Mouse (Mus musculus) ES-Bruce4 (cell line): ENCODE results near the gene Il34. TPM values are rescaled to one million over a fixed set of nuclear protein-coding genes. Genes with fewer than 3 reads are reported as not detected.

Experiments used
- H3K27ac ChIP-seq: 2 replicates; pipeline ENCODE4 v1.5.1; 2012; ENCODE audit warnings: low read length, inconsistent platforms; ENCODE audit not compliant: insufficient read depth
- H3K27me3 ChIP-seq: 2 replicates; pipeline ENCODE4 v1.6.1; 2012; ENCODE audit warnings: mild to moderate bottlenecking, low read length, inconsistent platforms; ENCODE audit not compliant: control insufficient read depth, poor library complexity, insufficient read depth, severe bottlenecking
- H3K36me3 ChIP-seq: 2 replicates; pipeline ENCODE4 v1.6.1; 2012; ENCODE audit warnings: inconsistent platforms, mild to moderate bottlenecking, low read length, moderate library complexity; ENCODE audit not compliant: control insufficient read depth, poor library complexity, insufficient read depth, severe bottlenecking
- H3K4me1 ChIP-seq: one replicate; pipeline ENCODE4 v1.8.1; 2011; ENCODE audit warnings: low read length; ENCODE audit not compliant: control insufficient read depth, insufficient read depth
- H3K4me3 ChIP-seq: 2 replicates; pipeline ENCODE4 v1.5.1; 2011; ENCODE audit warnings: low read depth, mild to moderate bottlenecking, low read length
- H3K9ac ChIP-seq: 2 replicates; pipeline ENCODE4 v1.6.1; 2012; ENCODE audit warnings: low read depth, mild to moderate bottlenecking, inconsistent platforms; ENCODE audit not compliant: poor library complexity, severe bottlenecking
- H3K9me3 ChIP-seq: replicated peaks from 2 replicates; pipeline ENCODE4 v1.6.1; 2012; ENCODE audit warnings: mild to moderate bottlenecking, low read length, inconsistent platforms; ENCODE audit not compliant: control insufficient read depth, poor library complexity, insufficient read depth, severe bottlenecking
- CTCF ChIP-seq: IDR thresholded peaks from one replicate; pipeline ENCODE4 v1.8.1; 2011; ENCODE audit warnings: low read depth, low read length
- EP300 ChIP-seq: IDR thresholded peaks from 2 replicates; pipeline ENCODE4 v1.6.1; 2011; ENCODE audit warnings: low read depth, low read length; ENCODE audit not compliant: insufficient read depth
- POLR2A ChIP-seq: IDR thresholded peaks from one replicate; pipeline ENCODE4 v1.8.1; 2011; ENCODE audit warnings: low read length; ENCODE audit not compliant: insufficient read depth
- polyA plus RNA-seq: library from polyadenylated mRNA; stranded (reverse); fragments of >200 nt; gene quantifications from 2 replicates; pipeline ENCODE4 v1.2.4, GENCODE M21; 2011; ENCODE audit warnings: low read depth; ENCODE audit not compliant: missing spikeins, insufficient read depth, insufficient read length

The Il34 gene
- polyA plus RNA-seq, result 0.34 and 1.0 TPM in 2 replicates

GRCm38 (mm10) chr8:110805669-110806068 lies at the start of gene Il34:
Gene Il34 (minus strand): TSS chr8:110805924.
- Histone ChIP-seq H3K4me1 (no peaks in the 10 kb centered on the region), H3K27me3 (no peaks in the 10 kb centered on the region), H3K9ac (no peak within 1 kb of the TSS), H3K36me3 (peaks cover 16% of the 10 kb centered on the region), H3K4me3 (peak within 1 kb of the TSS; percentile 7), H3K27ac (no peak within 1 kb of the TSS), H3K9me3 (no peaks in the 10 kb centered on the region)
- TF ChIP-seq EP300, result no peak
- no peak for TF ChIP-seq POLR2A
- TF ChIP-seq CTCF, result no peak

GRCm38 (mm10) chr8:110851186-110851585 lies 45.5 kb upstream of the Il34 start:
- H3K4me1 ChIP-seq, result no peaks in the 10 kb centered on the region
- no peak overlapping the region for H3K27ac ChIP-seq
- no peak overlapping the region for H3K4me3 ChIP-seq
- H3K36me3 ChIP-seq, result peaks cover 57% of the 10 kb centered on the region
- H3K9me3 ChIP-seq, result no peaks in the 10 kb centered on the region
- TF ChIP-seq EP300, result no peak
- TF ChIP-seq CTCF, result no peak
- no peak for TF ChIP-seq POLR2A
- H3K27me3 ChIP-seq, result no peaks in the 10 kb centered on the region
- no peak overlapping the region for H3K9ac ChIP-seq

- TF ChIP-seq EP300 (no peak), CTCF (no peak)
- peak overlapping the region; percentile 78 for H3K9ac ChIP-seq
- H3K4me3 ChIP-seq, result no peak overlapping the region
- H3K4me1 ChIP-seq, result no peaks in the 10 kb centered on the region
- H3K9me3 ChIP-seq, result no peaks in the 10 kb centered on the region
- no peaks in the 10 kb centered on the region for H3K27me3 ChIP-seq
- peaks cover 54% of the 10 kb centered on the region for H3K36me3 ChIP-seq
- no peak overlapping the region for H3K27ac ChIP-seq
Measured at GRCm38 (mm10) chr8:110847645-110848495, 42.1 kb upstream of the Il34 start.

- Histone ChIP-seq H3K27ac (0 out of 2 replicates have a peak overlapping the region, but pooled peaks have one; percentile 3), H3K9me3 (no peaks in the 10 kb centered on the region), H3K4me3 (peak overlapping the region; percentile 90), H3K36me3 (peaks cover 54% of the 10 kb centered on the region), H3K27me3 (no peaks in the 10 kb centered on the region), H3K9ac (peak overlapping the region; percentile 78), H3K4me1 (no peaks in the 10 kb centered on the region)
- no peak for TF ChIP-seq CTCF
- TF ChIP-seq POLR2A, result no peak
- no peak for TF ChIP-seq EP300
Measured at GRCm38 (mm10) chr8:110847171-110847549, 41.4 kb upstream of the Il34 start.

GRCm38 (mm10) chr8:110846405-110847170 lies 40.9 kb upstream of the Il34 start, which contains the start of the genes Cog4 and Sf3b3:
Gene Cog4 (plus strand): TSS chr8:110846600.
Gene Sf3b3 (minus strand): TSS chr8:110846787.
- Histone ChIP-seq H3K36me3 (peaks cover 53% of the 10 kb centered on the region), H3K4me1 (peaks cover 1% of the 10 kb centered on the region)

More at GRCm38 (mm10) chr8:110846405-110847170, 40.9 kb upstream of the Il34 start, which contains the start of the genes Cog4 and Sf3b3:
- no peak for TF ChIP-seq EP300
- TF ChIP-seq POLR2A, result peak; percentile 61
- TF ChIP-seq CTCF, result no peak
- Histone ChIP-seq H3K9ac (peak within 1 kb of the TSS; percentile 83), H3K9me3 (no peaks in the 10 kb centered on the region), H3K27me3 (no peaks in the 10 kb centered on the region), H3K27ac (peak within 1 kb of the TSS; percentile 52), H3K4me3 (peak within 1 kb of the TSS; percentile 90)
